Mouse (Mus musculus) 3T3-L1 (cell line): ENCODE results near the gene 4930539E08Rik.
A peak's percentile ranks its signal among the peaks of the same experiment; 100 is the strongest.

Source experiments
- DNase-seq: peaks from one replicate; pipeline ENCODE4 v3.0.0-alpha.2; 2015; ENCODE audit warnings: low read depth, low spot score

4930539E08Rik gene

DNA sequence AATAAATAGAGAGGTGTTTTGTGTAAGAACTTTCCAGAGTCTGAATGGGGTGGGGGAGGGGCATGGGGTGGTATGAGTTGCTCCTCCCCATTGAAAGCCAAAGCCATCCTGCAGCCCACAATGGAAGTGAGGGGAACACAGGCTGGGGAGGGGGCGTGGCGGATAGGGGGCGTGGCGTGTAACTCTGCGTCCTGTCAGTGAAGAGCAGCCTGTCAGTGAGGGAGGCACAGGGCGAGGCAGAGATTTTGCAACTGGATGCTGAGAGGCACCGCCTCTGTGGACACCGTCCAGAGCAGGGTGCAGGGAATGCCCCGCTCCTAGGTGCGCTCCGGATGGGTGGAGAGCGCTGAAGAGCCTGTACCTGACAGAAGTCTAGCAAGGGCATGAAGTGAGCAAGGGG, 56.9 kb downstream of the 4930539E08Rik start, which contains the start of gene Pnpla1:
TSS of gene Pnpla1 (plus strand) at position 207 of the 400 bp plus-strand sequence.
- DNase-seq, result no peak

GRCm38 (mm10) chr17:28856030-28856429, 59.1 kb downstream of the 4930539E08Rik start:
- DNase-seq, result peak; percentile 27

DNA sequence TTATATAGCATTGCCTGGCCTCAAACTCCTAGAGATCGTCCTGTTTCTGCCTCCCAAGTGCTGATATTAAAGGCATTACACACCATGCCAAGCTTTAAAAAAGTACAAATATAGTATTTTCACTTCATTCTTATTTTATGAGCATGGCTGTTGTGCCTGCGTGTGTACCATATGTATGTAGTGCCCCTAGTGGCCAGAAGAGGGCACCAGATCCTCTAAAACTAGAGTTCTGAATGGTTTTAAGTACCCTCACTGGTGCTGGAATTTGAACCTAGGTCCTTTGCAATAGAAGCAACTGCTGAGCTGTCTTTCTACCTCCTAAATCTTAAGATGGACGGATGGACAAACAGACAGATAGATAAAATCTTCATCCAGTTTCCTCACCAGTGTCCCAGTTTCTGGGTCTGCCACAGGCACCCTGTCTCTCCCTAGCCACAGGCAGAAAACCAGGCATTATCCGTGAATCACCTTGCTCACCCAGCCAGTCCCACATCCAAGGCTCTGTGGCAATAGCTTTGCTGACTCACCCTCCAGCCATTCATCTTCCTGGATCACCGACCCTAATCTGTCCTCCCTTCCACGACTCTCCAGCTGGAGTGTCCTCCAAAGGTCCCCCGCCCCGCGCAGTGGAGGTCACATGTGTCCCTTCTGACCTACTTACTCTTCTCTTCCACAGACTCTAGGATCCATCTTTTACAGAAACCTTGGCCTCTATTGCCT, 59.8 kb downstream of the 4930539E08Rik start:
- peak; percentile 56 for DNase-seq

GRCm38 (mm10) chr17:28854377-28854776, 60.7 kb downstream of the 4930539E08Rik start:
- DNase-seq, result no peak

DNA sequence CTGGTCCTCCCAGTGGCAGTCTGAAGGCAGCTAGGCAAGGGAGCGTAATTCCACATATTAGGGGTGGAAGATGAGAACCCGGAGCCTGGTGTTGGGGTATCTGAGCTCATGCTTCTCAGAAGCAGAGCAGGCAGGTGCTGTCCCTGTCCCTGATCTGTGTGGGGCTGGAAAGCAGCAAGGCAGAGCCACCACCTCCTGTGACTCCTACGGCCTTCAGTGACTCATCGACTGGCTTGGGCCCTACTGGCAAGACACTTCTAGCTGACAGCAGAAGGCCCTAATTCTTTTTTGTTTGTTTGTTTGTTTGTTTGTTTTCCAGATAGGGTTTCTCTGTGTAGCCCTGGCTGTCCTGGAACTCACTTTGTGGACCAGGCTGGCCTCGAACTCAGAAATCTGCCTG, 64.6 kb downstream of the 4930539E08Rik start:
- no peak for DNase-seq

- DNase-seq, result no peak
These were observed 68.0 kb downstream of the 4930539E08Rik start for GRCm38 (mm10) chr17:28846974-28847617.
